Mouse (Mus musculus): ENCODE results near the gene Btg3. TPM values are rescaled to one million over a fixed set of nuclear protein-coding genes. Genes with fewer than 3 reads are reported as not detected.
A peak's percentile ranks its signal among the peaks of the same experiment; 100 is the strongest.

Btg3 gene
- polyA plus RNA-seq, 1 experiment from 2014 or later = 42.9 TPM

DNA sequence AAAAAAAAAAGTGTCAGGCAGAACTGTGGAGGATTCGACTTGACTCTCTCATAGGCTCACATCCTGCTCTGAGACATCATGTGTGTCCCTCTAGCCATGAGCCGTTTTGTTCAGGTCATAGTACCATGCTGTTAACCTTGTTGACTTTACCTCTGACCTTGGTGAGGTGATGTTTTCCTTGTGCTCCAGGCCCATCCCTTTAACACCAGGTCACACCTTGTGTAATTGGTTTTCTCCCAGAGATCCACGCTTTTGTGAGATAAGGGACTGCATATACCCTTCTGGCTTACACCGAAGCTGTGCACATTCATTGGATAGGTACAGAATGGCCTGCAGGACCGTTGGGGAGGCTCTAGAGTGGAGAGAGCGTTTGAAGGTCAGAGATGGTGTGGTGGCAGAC, 67.7 kb downstream of the Btg3 start:
- H3K4me2 ChIP-seq (replicated peaks) = no peak overlapping the region
- no peaks in the 10 kb centered on the region for H3K27me3 ChIP-seq
- H3K4me1 ChIP-seq = peaks cover 16% of the 10 kb centered on the region
- no peak overlapping the region for H3K9ac ChIP-seq
- H3K4me3 ChIP-seq = no peak overlapping the region
- WGBS = 87% methylated on average over 6 of the region's 6 CpGs
- H3K27ac ChIP-seq = no peak overlapping the region
- H3K36me3 ChIP-seq = no peaks in the 10 kb centered on the region
- no peak for ATAC-seq (ENCODE audit: low FRiP score, low read depth)
- no peaks in the 10 kb centered on the region for H3K9me3 ChIP-seq

DNA sequence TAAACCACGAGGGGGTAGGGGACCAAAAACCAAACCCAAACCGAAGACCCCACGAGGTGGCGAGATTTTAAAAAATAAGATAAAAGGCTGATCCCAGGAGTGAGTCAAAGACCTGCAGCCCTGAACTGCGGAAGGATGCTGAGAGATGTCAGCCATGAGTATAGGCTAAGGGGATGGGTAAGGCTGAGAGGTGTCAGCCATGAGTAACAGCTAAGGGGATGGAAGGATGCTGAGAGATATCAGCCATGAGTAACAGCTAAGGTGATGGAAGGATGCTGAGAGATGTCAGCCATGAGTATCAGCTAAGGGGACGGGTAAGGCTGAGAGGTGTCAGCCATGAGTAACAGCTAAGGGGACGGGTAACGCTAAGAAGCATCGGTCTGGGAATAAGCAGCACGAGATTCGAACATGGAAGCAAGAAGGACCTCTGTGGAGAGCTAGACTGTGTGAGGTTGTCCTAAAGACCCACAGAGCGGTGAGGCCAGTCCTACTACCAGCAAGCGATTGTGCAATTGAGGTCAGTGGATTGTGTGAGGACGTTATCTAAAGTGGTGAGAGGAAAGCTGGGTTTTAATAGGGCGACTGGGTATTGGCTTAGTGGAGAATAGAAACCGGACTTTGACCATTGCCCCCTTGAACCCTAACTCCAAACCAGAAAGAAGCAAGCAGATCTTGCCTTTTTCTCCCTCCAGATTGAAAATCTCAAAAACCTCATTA, 69.4 kb downstream of the Btg3 start:
- no peak overlapping the region for H3K4me3 ChIP-seq
- ATAC-seq (ENCODE audit: low FRiP score, low read depth) = no peak
- no peak overlapping the region for H3K4me2 ChIP-seq (replicated peaks)
- H3K4me1 ChIP-seq = peaks cover 4% of the 10 kb centered on the region; the same call in 1 of the 2 replicates
- H3K27me3 ChIP-seq = no peaks in the 10 kb centered on the region
- WGBS = 94% methylated on average over 16 of the region's 16 CpGs
- H3K9ac ChIP-seq = no peak overlapping the region
- H3K36me3 ChIP-seq = no peaks in the 10 kb centered on the region
- H3K27ac ChIP-seq = no peak overlapping the region
- no peaks in the 10 kb centered on the region for H3K9me3 ChIP-seq

DNA sequence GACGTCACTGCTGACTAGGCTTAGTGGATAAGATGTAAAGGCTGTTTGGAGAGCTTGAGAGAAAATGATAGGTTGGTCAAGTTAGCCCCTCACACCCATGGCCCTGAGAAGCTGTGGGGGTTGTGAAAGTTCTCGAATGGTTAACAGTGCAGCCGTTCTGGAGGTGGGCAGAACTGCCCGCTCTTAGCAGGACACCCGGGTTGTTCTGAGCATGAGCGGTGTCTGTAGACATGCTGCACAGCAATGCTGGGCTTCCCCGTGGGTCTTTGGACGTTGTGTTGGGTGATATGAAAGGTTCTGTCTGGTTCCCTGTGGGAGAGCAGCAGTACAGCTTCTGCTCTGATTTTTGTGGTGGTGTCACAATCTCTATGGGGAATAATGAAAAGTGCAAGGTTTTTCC, 70.4 kb downstream of the Btg3 start:
- Histone ChIP-seq H3K4me3 (no peak overlapping the region), H3K9me3 (no peaks in the 10 kb centered on the region), H3K36me3 (no peaks in the 10 kb centered on the region), H3K27me3 (no peaks in the 10 kb centered on the region), H3K27ac (no peak overlapping the region), H3K4me1 (peaks cover 5% of the 10 kb centered on the region; the same call in 1 of the 2 replicates), H3K4me2 (replicated peaks) (no peak overlapping the region), H3K9ac (no peak overlapping the region)
- WGBS = 87% methylated on average over 8 of the region's 8 CpGs
- ATAC-seq (ENCODE audit: low FRiP score, low read depth) = no peak

DNA sequence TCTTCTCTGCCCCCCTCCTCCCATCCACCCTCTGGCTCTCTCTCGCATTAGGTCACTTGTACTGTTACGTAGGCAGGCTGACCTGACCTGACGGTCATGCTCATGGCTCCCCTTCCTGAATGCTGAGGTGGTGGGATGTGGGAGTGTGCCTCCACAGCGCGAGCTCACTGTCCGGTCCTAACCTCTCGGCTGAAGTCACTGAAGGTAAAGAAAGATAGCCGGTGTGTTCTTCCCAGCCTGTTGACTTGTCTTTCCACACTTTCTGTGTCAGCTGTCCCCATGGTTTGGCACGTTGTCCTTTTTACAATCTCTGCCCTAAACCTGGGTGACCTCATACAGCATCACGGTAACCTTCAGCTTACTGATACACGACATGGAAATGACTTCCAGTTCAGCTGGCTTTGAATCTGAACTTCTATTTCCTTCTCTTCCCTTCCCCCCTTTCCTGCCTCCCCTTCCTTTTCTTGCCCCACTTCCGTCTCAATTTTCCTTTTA, 71.3 kb downstream of the Btg3 start:
- H3K4me2 ChIP-seq (replicated peaks) = no peak overlapping the region
- no peak overlapping the region for H3K27ac ChIP-seq
- no peaks in the 10 kb centered on the region for H3K36me3 ChIP-seq
- WGBS = 85% methylated on average over 12 of the region's 12 CpGs
- no peak for ATAC-seq (ENCODE audit: low FRiP score, low read depth)
- peaks cover 12% of the 10 kb centered on the region; the same call in 1 of the 2 replicates for H3K4me1 ChIP-seq
- no peaks in the 10 kb centered on the region for H3K27me3 ChIP-seq
- H3K4me3 ChIP-seq = no peak overlapping the region
- no peak overlapping the region for H3K9ac ChIP-seq
- no peaks in the 10 kb centered on the region for H3K9me3 ChIP-seq

DNA sequence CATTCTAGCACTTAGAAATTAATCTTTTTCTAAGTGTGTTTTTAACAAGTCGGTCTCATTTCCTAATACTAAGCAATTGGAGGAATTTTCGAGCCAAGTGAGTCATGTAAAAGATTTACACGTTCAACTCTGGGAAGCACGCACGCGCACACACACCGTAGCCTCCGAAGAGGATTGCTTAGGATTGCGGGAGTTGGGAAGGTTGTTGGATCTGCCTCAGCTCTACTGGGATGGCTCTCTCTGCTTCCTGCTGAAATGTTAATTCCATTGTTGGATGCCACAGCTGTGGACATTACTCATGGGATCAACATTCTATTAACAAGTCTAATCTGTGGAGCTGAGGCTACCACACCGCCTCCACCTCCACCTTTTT, 74.3 kb downstream of the Btg3 start:
- 0 out of 2 replicates have a peak overlapping the region, but pooled peaks have one; percentile 45 for H3K9ac ChIP-seq
- H3K4me1 ChIP-seq = peaks cover 12% of the 10 kb centered on the region; the same call in 1 of the 2 replicates
- H3K27ac ChIP-seq = no peak overlapping the region
- H3K4me2 ChIP-seq (replicated peaks) = peak overlapping the region; percentile 84
- peak overlapping the region; percentile 84 for H3K4me3 ChIP-seq
- no peaks in the 10 kb centered on the region for H3K9me3 ChIP-seq
- ATAC-seq (ENCODE audit: low FRiP score, low read depth) = no peak
- 5% methylated on average over 10 of the region's 10 CpGs for WGBS
- H3K27me3 ChIP-seq = peaks cover 4% of the 10 kb centered on the region; the same call in 1 of the 2 replicates
- H3K36me3 ChIP-seq = no peaks in the 10 kb centered on the region

DNA sequence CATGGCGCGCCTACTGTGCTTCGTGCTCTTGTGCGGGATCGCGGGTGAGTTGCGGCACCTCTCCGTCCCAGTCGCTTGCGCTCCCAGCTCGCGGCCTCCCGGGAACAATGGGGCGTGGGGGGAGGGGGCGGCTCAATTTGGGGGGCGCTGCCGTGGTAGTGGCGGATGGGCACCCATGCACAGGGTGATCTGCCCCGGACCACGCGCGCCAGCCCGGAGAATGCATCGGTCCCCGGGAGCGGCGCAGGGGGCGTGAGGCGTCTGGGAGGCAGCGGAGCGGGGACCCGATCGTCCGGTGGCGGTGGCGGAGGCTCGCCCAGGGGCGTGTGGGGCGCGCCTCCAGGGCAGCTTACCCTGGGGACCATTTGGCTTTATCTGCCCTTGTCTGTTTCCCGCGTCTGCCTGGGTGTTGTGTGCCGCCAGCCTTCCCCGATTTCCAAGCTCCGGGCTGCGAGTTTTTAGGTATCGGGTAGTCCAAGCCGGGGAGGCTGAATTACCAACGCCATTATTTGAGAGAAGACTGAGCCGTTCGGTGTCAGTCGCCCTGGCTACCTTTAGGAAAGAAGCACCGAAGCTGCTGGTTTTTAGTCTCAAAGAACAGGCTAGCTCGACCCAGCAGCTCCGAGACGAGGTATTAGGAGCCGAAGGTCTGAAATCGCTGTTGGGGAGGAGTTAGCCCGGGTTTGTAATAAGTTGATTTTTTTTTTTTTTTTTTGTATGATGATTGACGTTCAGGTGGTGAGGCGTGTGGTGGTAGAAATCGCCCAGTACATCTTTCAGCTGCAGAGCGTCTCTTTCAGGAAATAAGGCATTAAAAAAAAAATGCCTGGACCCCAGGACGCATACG, 74.9 kb downstream of the Btg3 start:
- H3K9me3 ChIP-seq = no peaks in the 10 kb centered on the region
- H3K4me3 ChIP-seq = peak overlapping the region; percentile 84
- H3K36me3 ChIP-seq = no peaks in the 10 kb centered on the region
- ATAC-seq (ENCODE audit: low FRiP score, low read depth) = peak; percentile 62
- H3K27me3 ChIP-seq = peaks cover 4% of the 10 kb centered on the region; the same call in 1 of the 2 replicates
- peaks cover 12% of the 10 kb centered on the region; the same call in 1 of the 2 replicates for H3K4me1 ChIP-seq
- peak overlapping the region; percentile 82 for H3K9ac ChIP-seq
- H3K4me2 ChIP-seq (replicated peaks) = peak overlapping the region; percentile 84
- peak overlapping the region; percentile 67; the same call in 1 of the 2 replicates for H3K27ac ChIP-seq
- WGBS = under 1% methylated on average over 65 of the region's 65 CpGs

DNA sequence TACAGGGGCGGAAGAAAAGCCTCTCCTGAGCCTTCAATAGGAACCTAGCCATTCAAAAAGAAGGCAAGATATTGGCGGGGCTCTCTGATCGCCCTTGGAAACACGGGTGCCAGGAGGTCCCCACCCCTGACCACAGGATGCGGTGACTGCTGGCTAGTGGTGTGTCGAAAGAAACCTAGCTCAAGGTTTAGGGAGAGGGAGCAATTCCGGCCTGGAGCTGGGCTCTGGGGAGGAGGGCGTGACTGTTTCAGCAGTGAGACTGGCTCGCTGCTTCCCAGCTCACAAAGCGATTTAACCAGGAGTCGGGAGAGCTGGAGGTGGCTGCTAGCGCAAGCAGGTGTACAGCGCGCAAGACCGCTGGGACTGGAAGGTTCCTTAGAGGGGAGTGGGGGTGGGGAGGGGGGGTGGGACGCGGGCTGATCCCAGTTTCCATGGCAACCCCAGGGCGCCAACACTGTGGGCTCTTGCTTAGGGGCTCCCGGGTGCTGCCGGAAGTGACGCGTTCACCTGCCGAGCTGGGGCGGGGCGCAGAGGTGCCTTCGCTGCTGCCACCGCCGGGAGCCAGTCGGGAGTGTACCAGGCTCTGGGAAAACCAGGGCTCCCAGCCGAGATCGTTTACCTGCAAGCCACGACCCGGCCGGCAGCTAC, 75.7 kb downstream of the Btg3 start, which contains the start of gene Cxadr:
Gene Cxadr, plus strand, starts transcription at position 307 of the 648 bp plus-strand sequence.
- Histone ChIP-seq H3K36me3 (no peaks in the 10 kb centered on the region), H3K4me1 (peaks cover 12% of the 10 kb centered on the region; the same call in 1 of the 2 replicates), H3K27ac (peak within 1 kb of the TSS; percentile 67; the same call in 1 of the 2 replicates), H3K9ac (peak within 1 kb of the TSS; percentile 82), H3K4me2 (replicated peaks) (peak within 1 kb of the TSS; percentile 84), H3K9me3 (no peaks in the 10 kb centered on the region), H3K4me3 (peak within 1 kb of the TSS; percentile 84), H3K27me3 (peaks cover 4% of the 10 kb centered on the region; the same call in 1 of the 2 replicates)
- ATAC-seq (ENCODE audit: low FRiP score, low read depth) = peak; percentile 93
- under 1% methylated on average over 34 of the region's 34 CpGs for WGBS

DNA sequence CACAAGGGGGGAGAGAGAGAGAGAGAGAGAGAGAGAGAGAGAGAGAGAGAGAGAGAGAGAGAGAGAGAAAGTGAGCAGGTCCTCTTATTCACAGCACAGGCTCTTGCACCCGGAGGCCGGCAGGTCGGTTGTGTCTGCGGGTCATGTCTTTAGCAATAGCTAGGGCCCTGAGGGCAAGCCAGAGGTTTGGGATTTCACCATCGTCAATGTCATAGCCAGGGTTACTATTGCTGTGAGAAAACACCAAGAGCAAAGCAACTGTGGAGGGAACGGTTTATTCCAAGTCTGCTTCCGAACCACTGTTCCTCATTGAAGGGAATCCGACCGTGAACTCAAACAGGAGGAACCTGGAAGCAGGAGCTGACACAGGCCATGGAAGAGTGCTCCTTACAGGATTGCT, 80.9 kb downstream of the Btg3 start:
- 77% methylated on average over 9 of the region's 9 CpGs for WGBS
- H3K9ac ChIP-seq = no peak overlapping the region
- H3K9me3 ChIP-seq = no peaks in the 10 kb centered on the region
- H3K27me3 ChIP-seq = peaks cover 4% of the 10 kb centered on the region; the same call in 1 of the 2 replicates
- no peak overlapping the region for H3K4me2 ChIP-seq (replicated peaks)
- H3K4me3 ChIP-seq = no peak overlapping the region
- ATAC-seq (ENCODE audit: low FRiP score, low read depth) = no peak
- H3K27ac ChIP-seq = no peak overlapping the region
- peaks cover 11% of the 10 kb centered on the region; the same call in 1 of the 2 replicates for H3K4me1 ChIP-seq
- no peaks in the 10 kb centered on the region for H3K36me3 ChIP-seq

DNA sequence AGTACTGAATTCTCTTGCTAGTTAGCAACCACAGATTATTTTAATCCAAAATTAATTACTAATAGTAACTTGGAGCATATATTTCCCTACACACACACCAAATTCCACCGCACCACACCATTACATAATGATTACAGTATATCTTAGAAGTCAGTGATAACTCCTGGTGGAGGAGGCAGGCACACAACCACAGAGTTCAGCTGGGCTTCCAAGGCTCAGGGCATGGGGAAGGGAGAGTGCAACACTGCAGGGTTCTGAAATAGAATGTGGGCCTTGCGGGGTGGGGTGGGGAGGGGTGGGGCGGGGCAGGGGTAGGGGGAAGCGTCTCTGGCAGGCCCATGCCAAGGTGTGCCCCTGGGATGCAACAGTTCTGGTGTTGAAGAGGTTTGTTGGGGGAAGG, 81.4 kb downstream of the Btg3 start:
- Histone ChIP-seq H3K4me1 (peaks cover 6% of the 10 kb centered on the region; the same call in 1 of the 2 replicates), H3K27me3 (peaks cover 4% of the 10 kb centered on the region; the same call in 1 of the 2 replicates), H3K36me3 (no peaks in the 10 kb centered on the region), H3K4me2 (replicated peaks) (no peak overlapping the region), H3K27ac (no peak overlapping the region), H3K9me3 (no peaks in the 10 kb centered on the region), H3K4me3 (no peak overlapping the region), H3K9ac (no peak overlapping the region)
- no peak for ATAC-seq (ENCODE audit: low FRiP score, low read depth)
- WGBS = 57% methylated on average over 4 of the region's 4 CpGs

DNA sequence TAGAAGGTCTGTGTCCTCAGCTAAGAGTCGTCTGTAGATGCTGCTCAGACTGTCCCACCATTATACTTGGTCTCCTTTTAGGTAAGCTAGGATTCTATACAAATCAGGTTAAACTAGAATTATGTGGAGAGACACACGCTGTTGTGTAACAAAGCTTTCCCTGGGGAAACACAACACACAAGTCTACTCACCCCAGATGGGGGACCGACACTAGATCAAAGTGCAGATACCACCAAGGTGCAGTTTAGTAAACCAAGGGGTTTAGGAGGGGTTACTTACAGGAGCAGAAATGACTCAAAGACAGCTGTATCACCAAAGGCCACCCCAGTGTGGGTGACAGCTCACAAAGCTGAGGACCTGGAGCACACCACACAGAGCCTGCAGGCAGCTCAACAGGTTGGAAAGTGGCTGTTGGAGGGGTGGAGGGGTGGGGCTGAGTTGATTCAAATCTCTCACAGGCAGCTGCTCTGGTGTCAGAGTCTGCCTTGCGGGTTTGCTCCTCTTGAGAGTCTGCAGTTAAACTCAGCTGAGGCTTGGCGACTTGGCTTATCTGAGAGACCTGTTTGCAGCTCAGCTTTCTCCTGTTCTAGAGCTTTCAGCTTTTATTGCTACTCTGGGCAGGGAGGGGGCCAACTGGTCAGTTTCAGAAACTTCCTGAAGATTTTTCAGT, 82.3 kb downstream of the Btg3 start:
- Histone ChIP-seq H3K36me3 (no peaks in the 10 kb centered on the region), H3K4me1 (peaks cover 6% of the 10 kb centered on the region; the same call in 1 of the 2 replicates), H3K9ac (no peak overlapping the region), H3K9me3 (no peaks in the 10 kb centered on the region), H3K27me3 (peaks cover 4% of the 10 kb centered on the region; the same call in 1 of the 2 replicates), H3K27ac (no peak overlapping the region), H3K4me3 (no peak overlapping the region), H3K4me2 (replicated peaks) (no peak overlapping the region)
- WGBS = 42% methylated on average over 5 of the region's 5 CpGs
- no peak for ATAC-seq (ENCODE audit: low FRiP score, low read depth)

DNA sequence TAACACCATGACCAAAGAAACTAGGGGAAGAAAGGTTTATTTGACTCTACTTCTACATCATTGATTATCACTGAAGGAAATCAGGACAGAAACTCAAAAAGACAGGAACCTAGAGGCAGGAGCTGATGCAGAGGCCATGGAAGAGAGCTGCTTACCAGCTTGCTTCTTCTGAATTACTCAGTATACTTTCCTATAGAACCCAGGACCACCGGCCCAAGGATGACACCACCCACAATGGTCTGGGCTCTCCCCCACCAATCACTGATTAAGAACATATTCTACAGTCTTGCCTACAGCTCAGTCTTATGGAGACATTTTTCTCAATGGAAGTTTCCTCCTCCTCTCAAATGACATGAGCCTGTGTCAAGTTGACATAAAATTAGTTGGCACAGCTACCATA, 82.9 kb downstream of the Btg3 start:
- Histone ChIP-seq H3K27ac (no peak overlapping the region), H3K4me2 (replicated peaks) (no peak overlapping the region), H3K27me3 (peaks cover 4% of the 10 kb centered on the region; the same call in 1 of the 2 replicates), H3K4me1 (peaks cover 6% of the 10 kb centered on the region; the same call in 1 of the 2 replicates), H3K4me3 (no peak overlapping the region), H3K36me3 (no peaks in the 10 kb centered on the region), H3K9me3 (no peaks in the 10 kb centered on the region), H3K9ac (no peak overlapping the region)
- ATAC-seq (ENCODE audit: low FRiP score, low read depth) = no peak
- 82% methylated on average over 1 of the region's 1 CpGs for WGBS

Data from limb, embryonic 13.5 days (tissue).